Comparison of ENCODE assay signal across 8 mouse cellular contexts in the genomic region with DNA sequence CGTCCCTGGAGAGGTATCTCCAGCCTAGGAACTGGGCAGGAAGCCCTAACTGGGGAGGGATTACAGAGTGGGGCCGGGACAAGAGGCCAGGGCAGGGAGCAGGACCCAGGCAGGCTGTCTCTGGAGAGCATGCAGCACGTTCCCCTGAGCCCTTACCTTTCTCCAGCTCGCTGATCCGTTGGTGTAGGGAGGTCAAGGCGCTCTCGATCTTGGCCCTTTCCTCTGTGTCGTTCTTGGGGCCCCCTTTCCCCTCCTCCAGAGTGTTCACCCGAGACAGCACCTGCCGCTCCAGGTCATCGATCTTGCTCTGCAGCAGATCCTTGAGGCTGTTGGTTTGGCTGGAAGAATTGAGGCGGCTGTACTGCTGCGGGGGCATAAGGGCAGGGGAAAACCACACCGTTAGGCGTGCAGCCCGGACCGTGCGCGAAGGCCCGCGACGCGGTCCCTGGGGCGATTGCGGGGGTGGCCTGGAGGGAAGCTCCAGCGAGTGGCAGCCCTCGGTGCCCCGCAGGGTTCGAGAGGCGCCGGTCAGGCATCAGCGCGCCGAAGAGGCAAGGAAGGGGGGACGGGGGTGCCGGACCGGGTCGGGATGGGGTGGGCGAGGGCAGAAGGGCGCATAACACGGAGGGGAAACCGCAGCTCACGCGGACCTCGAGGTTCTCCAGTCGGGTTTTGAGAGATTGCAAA. TPM values are rescaled to one million over a fixed set of nuclear protein-coding genes. Genes with fewer than 3 reads are reported as not detected.
DNase-seq lines count a peak whose midpoint lies in the region; ATAC-seq and TF ChIP-seq lines count a peak whose summit lies in the region.

No protein-coding gene starts in this region.

- 3% methylated on average over 44 of the region's 46 CpGs for whole genome bisulfite sequencing in liver, adult 2 months
- WGBS in intestine, postnatal 0 days: 1% methylated on average over 46 of the region's 46 CpGs

- peak; percentile 18 for DNase-seq in liver, adult 2 months (ENCODE audit: extremely low read depth, low read depth, low spot score)
- DNase-seq in liver: no peak
- peak; percentile 37 for DNase-seq in gastrocnemius, postnatal 10 days
- DNase-seq in retina, embryonic 14.5 days (ENCODE audit: low spot score): peak; percentile 35
- no peak for DNase-seq in frontal cortex, postnatal 25 days (ENCODE audit: low spot score in 2 of 2)
- DNase-seq in lung, postnatal 14 days: no peak

- H3K4me2 ChIP-seq in intestine, postnatal 0 days (replicated peaks; ENCODE audit: low read depth): peak overlapping the region; percentile 98

- H3K9ac ChIP-seq in liver, adult 2 months (ENCODE audit: low read depth, low read length): no peak overlapping the region
- H3K9ac ChIP-seq in intestine, postnatal 0 days (ENCODE audit: low read depth, low read length): no peak overlapping the region

- H3K4me1 ChIP-seq in liver, adult 2 months (ENCODE audit: control insufficient read depth, insufficient read depth, low read length): peaks cover 6% of the 10 kb centered on the region
- H3K4me1 ChIP-seq in brown adipose tissue, adult 24 weeks (ENCODE audit: control insufficient read depth, insufficient read depth, insufficient read length, low read length): no peaks in the 10 kb centered on the region; the same call in 1 of the 2 replicates
- H3K4me1 ChIP-seq in intestine, postnatal 0 days (replicated peaks; ENCODE audit: control insufficient read depth, insufficient read depth, low read length): peaks cover 19% of the 10 kb centered on the region; the same call in 1 of the 2 replicates

- H3K79me2 ChIP-seq in liver, adult 2 months (ENCODE audit: control insufficient read depth, insufficient read depth, low read length): no peaks in the 10 kb centered on the region

- TF ChIP-seq CTCF in liver, adult 2 months (IDR thresholded peaks at IDR 0.05; ENCODE audit: low read depth, low read length): no peak
- TF ChIP-seq CTCF in intestine, postnatal 0 days (IDR thresholded peaks at IDR 0.05; ENCODE audit: low read depth): no peak

- H3K27me3 ChIP-seq in liver, adult 2 months (ENCODE audit: control insufficient read depth, insufficient read depth, low read length): peaks cover 41% of the 10 kb centered on the region
- H3K27me3 ChIP-seq in intestine, postnatal 0 days (replicated peaks; ENCODE audit: control insufficient read depth, insufficient read depth, low read length): peaks cover 82% of the 10 kb centered on the region

- no peak overlapping the region for H3K27ac ChIP-seq in liver, adult 2 months (replicated peaks; ENCODE audit: insufficient read depth, low read depth, low read length)
- H3K27ac ChIP-seq in brown adipose tissue, adult 24 weeks (replicated peaks; ENCODE audit: low read depth, low read length): no peak overlapping the region
- no peak overlapping the region for H3K27ac ChIP-seq in intestine, postnatal 0 days (ENCODE audit: low read depth, low read length)

- no peak for ATAC-seq in intestine, postnatal 0 days

- no peak for TF ChIP-seq POLR2A in liver, adult 2 months (IDR thresholded peaks at IDR 0.05; ENCODE audit: extremely low read depth, insufficient read depth, low read length)

- H3K4me3 ChIP-seq in liver, adult 2 months (ENCODE audit: insufficient read depth, low read depth, low read length): peak overlapping the region; percentile 62; the same call in 1 of the 2 replicates
- H3K4me3 ChIP-seq in brown adipose tissue, adult 24 weeks (ENCODE audit: insufficient read depth, low read depth, low read length): peak overlapping the region; percentile 60
- peak overlapping the region; percentile 59 for H3K4me3 ChIP-seq in intestine, postnatal 0 days (ENCODE audit: low read depth, low read length)

- no peaks in the 10 kb centered on the region for H3K9me3 ChIP-seq in intestine, postnatal 0 days (ENCODE audit: control insufficient read depth)

- no peaks in the 10 kb centered on the region for H3K36me3 ChIP-seq in liver, adult 2 months (ENCODE audit: control insufficient read depth, insufficient read depth, low read length)
- H3K36me3 ChIP-seq in intestine, postnatal 0 days (ENCODE audit: control insufficient read depth, insufficient read depth): no peaks in the 10 kb centered on the region

RNA-seq across cellular contexts. Expression of gene Nptx1, which starts 0.9 kb away (rescaled TPM):
- 0.07 and 0.09 TPM in 2 replicates for total RNA-seq in liver, adult 2 months (2014; rRNA removed)
- 0.09 and 0.15 TPM in 2 replicates for polyA plus RNA-seq in liver, adult 2 months (2012; rRNA removed)
- polyA plus RNA-seq in brown adipose tissue, adult 24 weeks (2012; ENCODE audit: insufficient read depth, insufficient read length, missing spikeins): not detected in 2 replicates
- total RNA-seq in gastrocnemius, postnatal 10 days (2021): under 1 TPM; 0.50 to 0.66 TPM
- polyA plus RNA-seq in intestine, postnatal 0 days (2015; fragmentation: Nextera tagmentation; extraction: Ambion mirVana): 0.26 and 0.37 TPM in 2 replicates

RNA-seq across cellular contexts. Expression of gene Endov, which starts 55.5 kb away (rescaled TPM):
- total RNA-seq in liver, adult 2 months (2014; rRNA removed): 2.3 and 2.6 TPM in 2 replicates
- 8.7 and 9.8 TPM in 2 replicates for polyA plus RNA-seq in liver, adult 2 months (2012; rRNA removed)
- polyA plus RNA-seq in brown adipose tissue, adult 24 weeks (2012; ENCODE audit: insufficient read depth, insufficient read length, missing spikeins): 2.1 and 2.5 TPM in 2 replicates
- 10 to 100 TPM in 1 of 2 experiments, 1 to 10 TPM in 1; 9.7 to 12.9 TPM for total RNA-seq in gastrocnemius, postnatal 10 days (2021)
- polyA plus RNA-seq in intestine, postnatal 0 days (2015; fragmentation: Nextera tagmentation; extraction: Ambion mirVana): 8.4 and 10.6 TPM in 2 replicates

RNA-seq across cellular contexts. Expression of gene Rptor, which starts 56.1 kb away (rescaled TPM):
- 11.2 and 17.7 TPM in 2 replicates for total RNA-seq in liver, adult 2 months (2014; rRNA removed)
- polyA plus RNA-seq in liver, adult 2 months (2012; rRNA removed): 18.4 and 18.6 TPM in 2 replicates
- polyA plus RNA-seq in brown adipose tissue, adult 24 weeks (2012; ENCODE audit: insufficient read depth, insufficient read length, missing spikeins): 17.4 and 24.5 TPM in 2 replicates
- total RNA-seq in gastrocnemius, postnatal 10 days (2021): 10 to 100 TPM; 30.6 to 34.8 TPM
- 5.1 and 5.7 TPM in 2 replicates for polyA plus RNA-seq in intestine, postnatal 0 days (2015; fragmentation: Nextera tagmentation; extraction: Ambion mirVana)

Comparison
In these comparisons a context has a peak if more than half of its experiments do, and no peak if none do; other contexts are left out.
1. DNase-seq: peak in liver, adult 2 months (single experiment), gastrocnemius, postnatal 10 days (single experiment) and retina, embryonic 14.5 days (single experiment); none in liver (single experiment), frontal cortex, postnatal 25 days (0 of 2) and lung, postnatal 14 days (single experiment).
2. Peak in every context shown above with its lines, with median percentiles within 50 percentile points of each other: H3K4me3 ChIP-seq.